Mouse (Mus musculus): ENCODE data around the gene St3gal3. TPM values are rescaled to one million over a fixed set of nuclear protein-coding genes. Genes with fewer than 3 reads are reported as not detected.

Gene St3gal3
- polyA plus RNA-seq, 1 experiment = 23.4 TPM

- no peak for DNase-seq
- no peak for TF ChIP-seq CTCF (IDR thresholded peaks at IDR 0.05; ENCODE audit: insufficient read depth, low read length)
- no peak for TF ChIP-seq POLR2A (IDR thresholded peaks at IDR 0.05; ENCODE audit: borderline replicate concordance, extremely low read depth, low read depth, low read length)
- no peaks in the 10 kb centered on the region for H3K4me1 ChIP-seq (ENCODE audit: control insufficient read depth, insufficient read depth, low read length)
- 82% methylated on average over 11 of the region's 11 CpGs for WGBS
- H3K4me3 ChIP-seq (replicated peaks; ENCODE audit: extremely low read depth, low read depth, low read length) = no peak overlapping the region
Observed at GRCm38 (mm10) chr4:117946639-117947305, 187.9 kb downstream of the St3gal3 start.

GRCm38 (mm10) chr4:117943317-117943716 lies 191.4 kb downstream of the St3gal3 start:
- 60% methylated on average over 5 of the region's 5 CpGs for WGBS
- TF ChIP-seq CTCF (IDR thresholded peaks at IDR 0.05; ENCODE audit: insufficient read depth, low read length) (no peak), POLR2A (IDR thresholded peaks at IDR 0.05; ENCODE audit: borderline replicate concordance, extremely low read depth, low read depth, low read length) (no peak)
- DNase-seq = no peak

GRCm38 (mm10) chr4:117936964-117937363 lies 197.8 kb downstream of the St3gal3 start:
- WGBS = 95% methylated on average over 5 of the region's 5 CpGs
- TF ChIP-seq POLR2A (IDR thresholded peaks at IDR 0.05; ENCODE audit: borderline replicate concordance, extremely low read depth, low read depth, low read length) (no peak), CTCF (IDR thresholded peaks at IDR 0.05; ENCODE audit: insufficient read depth, low read length) (no peak)
- Histone ChIP-seq H3K4me3 (replicated peaks; ENCODE audit: extremely low read depth, low read depth, low read length) (no peak overlapping the region), H3K4me1 (ENCODE audit: control insufficient read depth, insufficient read depth, low read length) (no peaks in the 10 kb centered on the region)
- no peak for DNase-seq

More at GRCm38 (mm10) chr4:117943317-117943716, 191.4 kb downstream of the St3gal3 start:
- Histone ChIP-seq H3K4me1 (ENCODE audit: control insufficient read depth, insufficient read depth, low read length) (no peaks in the 10 kb centered on the region), H3K4me3 (replicated peaks; ENCODE audit: extremely low read depth, low read depth, low read length) (no peak overlapping the region)

- no peak overlapping the region for H3K4me3 ChIP-seq (replicated peaks; ENCODE audit: extremely low read depth, low read depth, low read length)
- TF ChIP-seq POLR2A (IDR thresholded peaks at IDR 0.05; ENCODE audit: borderline replicate concordance, extremely low read depth, low read depth, low read length) (no peak), CTCF (IDR thresholded peaks at IDR 0.05; ENCODE audit: insufficient read depth, low read length) (no peak)
- 67% methylated on average over 4 of the region's 4 CpGs for WGBS
- DNase-seq = no peak
- H3K4me1 ChIP-seq (ENCODE audit: control insufficient read depth, insufficient read depth, low read length) = no peaks in the 10 kb centered on the region
Observed at GRCm38 (mm10) chr4:117934081-117934480, 200.6 kb downstream of the St3gal3 start.

GRCm38 (mm10) chr4:117933248-117933647 lies 201.5 kb downstream of the St3gal3 start:
- peak; percentile 20 for DNase-seq
- Histone ChIP-seq H3K4me1 (ENCODE audit: control insufficient read depth, insufficient read depth, low read length) (no peaks in the 10 kb centered on the region), H3K4me3 (replicated peaks; ENCODE audit: extremely low read depth, low read depth, low read length) (no peak overlapping the region)
- TF ChIP-seq POLR2A (IDR thresholded peaks at IDR 0.05; ENCODE audit: borderline replicate concordance, extremely low read depth, low read depth, low read length) (no peak), CTCF (IDR thresholded peaks at IDR 0.05; ENCODE audit: insufficient read depth, low read length) (no peak)
- 66% methylated on average over 5 of the region's 5 CpGs for WGBS

- TF ChIP-seq CTCF (IDR thresholded peaks at IDR 0.05; ENCODE audit: insufficient read depth, low read length) = no peak
- peak; percentile 65 for DNase-seq
- 2% methylated on average over 33 of the region's 33 CpGs for WGBS
- H3K4me1 ChIP-seq (ENCODE audit: control insufficient read depth, insufficient read depth, low read length) = no peaks in the 10 kb centered on the region
- H3K4me3 ChIP-seq (replicated peaks; ENCODE audit: extremely low read depth, low read depth, low read length) = peak within 1 kb of the TSS; percentile 39
Observed at GRCm38 (mm10) chr4:117929391-117929881, 205.3 kb downstream of the St3gal3 start, which contains the start of gene Artn. Gene Artn (minus strand): TSS chr4:117929763.

- WGBS = 3% methylated on average over 13 of the region's 13 CpGs
- Histone ChIP-seq H3K4me3 (replicated peaks; ENCODE audit: extremely low read depth, low read depth, low read length) (no peak overlapping the region), H3K4me1 (ENCODE audit: control insufficient read depth, insufficient read depth, low read length) (no peaks in the 10 kb centered on the region)
- DNase-seq = peak; percentile 64
- TF ChIP-seq POLR2A (IDR thresholded peaks at IDR 0.05; ENCODE audit: borderline replicate concordance, extremely low read depth, low read depth, low read length) = no peak
- TF ChIP-seq CTCF (IDR thresholded peaks at IDR 0.05; ENCODE audit: insufficient read depth, low read length) = peak; percentile 67
Observed at GRCm38 (mm10) chr4:117928699-117929241, 205.9 kb downstream of the St3gal3 start.

GRCm38 (mm10) chr4:117928234-117928633 lies 206.5 kb downstream of the St3gal3 start:
- Histone ChIP-seq H3K4me1 (ENCODE audit: control insufficient read depth, insufficient read depth, low read length) (no peaks in the 10 kb centered on the region), H3K4me3 (replicated peaks; ENCODE audit: extremely low read depth, low read depth, low read length) (no peak overlapping the region)
- TF ChIP-seq CTCF (IDR thresholded peaks at IDR 0.05; ENCODE audit: insufficient read depth, low read length) = peak; percentile 65
- no peak for TF ChIP-seq POLR2A (IDR thresholded peaks at IDR 0.05; ENCODE audit: borderline replicate concordance, extremely low read depth, low read depth, low read length)
- no peak for DNase-seq
- WGBS = 30% methylated on average over 6 of the region's 6 CpGs

- 7% methylated on average over 71 of the region's 71 CpGs for WGBS
- no peak for DNase-seq
- H3K4me1 ChIP-seq (ENCODE audit: control insufficient read depth, insufficient read depth, low read length) = no peaks in the 10 kb centered on the region
- peak; percentile 7; the same call in 1 of the 2 replicates for TF ChIP-seq CTCF (IDR thresholded peaks at IDR 0.05; ENCODE audit: insufficient read depth, low read length)
- TF ChIP-seq POLR2A (IDR thresholded peaks at IDR 0.05; ENCODE audit: borderline replicate concordance, extremely low read depth, low read depth, low read length) = no peak
- no peak overlapping the region for H3K4me3 ChIP-seq (replicated peaks; ENCODE audit: extremely low read depth, low read depth, low read length)
Observed at GRCm38 (mm10) chr4:117926545-117927482, 207.9 kb downstream of the St3gal3 start.
